Mouse (Mus musculus) CH12.LX (cell line): ENCODE data around the gene St5. TPM values are rescaled to one million over a fixed set of nuclear protein-coding genes. Genes with fewer than 3 reads are reported as not detected.

Experiments
- DNase-seq: peaks from one replicate; pipeline ENCODE4 v3.0.0-alpha.2; 2013; ENCODE audit errors: extremely low read depth
- H3K27ac ChIP-seq: 2 replicates; pipeline ENCODE4 v1.5.1; 2012; ENCODE audit warnings: low read depth, mild to moderate bottlenecking, control low read depth, moderate library complexity; ENCODE audit not compliant: insufficient read depth
- H3K27me3 ChIP-seq: replicated peaks from 2 replicates; pipeline ENCODE3; 2012; ENCODE audit warnings: inconsistent platforms
- H3K36me3 ChIP-seq, 2 experiments: replicated peaks in 1 of 2; 2 replicates each; pipeline versions ENCODE3 to v1.6.1; 2012; ENCODE audit warnings: inconsistent platforms in 1 of 2, low read length in 1 of 2, mild to moderate bottlenecking in 1 of 2, mixed read lengths in 1 of 2, moderate library complexity in 1 of 2; ENCODE audit not compliant: control insufficient read depth in 1 of 2, insufficient read depth in 1 of 2
- H3K4me1 ChIP-seq, 2 experiments: 2 replicates each; pipeline ENCODE4 v1.6.1; 2012; ENCODE audit warnings: inconsistent platforms in 1 of 2, moderate library complexity in 1 of 2; ENCODE audit not compliant: insufficient read depth in 2 of 2, control insufficient read depth in 1 of 2
- H3K4me2 ChIP-seq: 2 replicates; pipeline ENCODE4 v1.6.1; 2012; ENCODE audit warnings: low read depth, mild to moderate bottlenecking, control low read depth; ENCODE audit not compliant: poor library complexity, insufficient read depth, severe bottlenecking
- H3K4me3 ChIP-seq, 3 experiments: fragments of 150-350 bp in 1 of 3; sonication (generic) in 1 of 3; replicated peaks in 1 of 3; 2 replicates each; pipeline versions ENCODE3 to v1.5.1; 2011 to 2012; ENCODE audit warnings: low read depth in 2 of 3, low read length in 2 of 3, mild to moderate bottlenecking in 2 of 3, moderate library complexity in 2 of 3, control low read depth in 1 of 3, improper control_type of control experiment in 1 of 3, inconsistent platforms in 1 of 3, mixed read lengths in 1 of 3; ENCODE audit not compliant: poor library complexity in 1 of 3
- H3K79me2 ChIP-seq: replicated peaks from 2 replicates; pipeline ENCODE4 v1.6.1; 2012; ENCODE audit warnings: mild to moderate bottlenecking, moderate library complexity; ENCODE audit not compliant: control insufficient read depth, poor library complexity, insufficient read depth, severe bottlenecking; ENCODE audit errors: extremely low read depth
- H3K9ac ChIP-seq: 2 replicates; pipeline ENCODE4 v1.6.1; 2012; ENCODE audit warnings: low read depth, mild to moderate bottlenecking, control low read depth, moderate library complexity; ENCODE audit not compliant: insufficient read depth
- H3K9me3 ChIP-seq: replicated peaks from 2 replicates; pipeline ENCODE3; 2012; ENCODE audit warnings: low read length, inconsistent platforms, mixed read lengths
- BHLHE40 ChIP-seq: IDR thresholded peaks from 2 replicates; pipeline ENCODE4 v1.6.1; 2011; ENCODE audit warnings: mild to moderate bottlenecking, low read depth, low read length, improper control_type of control experiment
- CHD1 ChIP-seq: IDR thresholded peaks from 2 replicates; pipeline ENCODE4 v1.6.1; 2012; ENCODE audit warnings: low read depth, low read length, improper control_type of control experiment, inconsistent platforms
- CTCF ChIP-seq, 2 experiments: IDR thresholded peaks in 1 of 2; conservative IDR thresholded peaks in 1 of 2; 2 replicates each; pipeline ENCODE4 v1.5.1; 2011 to 2012; ENCODE audit warnings: low read depth in 2 of 2, low read length in 2 of 2, improper control_type of control experiment in 1 of 2, inconsistent platforms in 1 of 2, mild to moderate bottlenecking in 1 of 2, moderate library complexity in 1 of 2
- E2F4 ChIP-seq: IDR thresholded peaks from 2 replicates; pipeline ENCODE4 v1.6.1; 2011; ENCODE audit warnings: low read depth, low read length, improper control_type of control experiment; ENCODE audit not compliant: insufficient replicate concordance
- ELF1 ChIP-seq: IDR thresholded peaks from 2 replicates; pipeline ENCODE4 v1.6.1; 2014; ENCODE audit warnings: low read depth, mild to moderate bottlenecking, inconsistent platforms, low read length, improper control_type of control experiment
- EP300 ChIP-seq: IDR thresholded peaks from 2 replicates; pipeline ENCODE4 v1.6.1; 2011; ENCODE audit warnings: low read length, improper control_type of control experiment
- ETS1 ChIP-seq: conservative IDR thresholded peaks from 2 replicates; pipeline ENCODE4 v1.6.1; 2012; ENCODE audit warnings: low read depth, mild to moderate bottlenecking, inconsistent platforms, low read length, improper control_type of control experiment, moderate library complexity
- GABPA ChIP-seq: IDR thresholded peaks from 2 replicates; pipeline ENCODE4 v1.6.1; 2012; ENCODE audit warnings: low read depth, low read length, improper control_type of control experiment, inconsistent platforms; ENCODE audit not compliant: insufficient replicate concordance
- IRF4 ChIP-seq: IDR thresholded peaks from 2 replicates; pipeline ENCODE4 v1.6.1; 2014; ENCODE audit warnings: low read depth, mild to moderate bottlenecking, inconsistent platforms, low read length, improper control_type of control experiment
- JUN ChIP-seq: IDR thresholded peaks from 2 replicates; pipeline ENCODE4 v1.6.1; 2011; ENCODE audit warnings: low read depth, mild to moderate bottlenecking, low read length, improper control_type of control experiment, moderate library complexity; ENCODE audit not compliant: insufficient read depth
- MAFK ChIP-seq: IDR thresholded peaks from 2 replicates; pipeline ENCODE4 v1.6.1; 2011; ENCODE audit warnings: low read length, improper control_type of control experiment; ENCODE audit not compliant: insufficient replicate concordance
- MAZ ChIP-seq: IDR thresholded peaks from 2 replicates; pipeline ENCODE4 v1.6.1; 2012; ENCODE audit warnings: low read depth, mild to moderate bottlenecking, inconsistent platforms, low read length, improper control_type of control experiment, moderate library complexity
- MXI1 ChIP-seq: IDR thresholded peaks from 2 replicates; pipeline ENCODE4 v1.6.1; 2011; ENCODE audit warnings: mild to moderate bottlenecking, low read depth, low read length, improper control_type of control experiment
- NELFE ChIP-seq: IDR thresholded peaks from 2 replicates; pipeline ENCODE4 v1.6.1; 2011; ENCODE audit warnings: low read depth, low read length, improper control_type of control experiment
- NRF1 ChIP-seq: IDR thresholded peaks from 2 replicates; pipeline ENCODE4 v1.6.1; 2014; ENCODE audit warnings: low read depth, mild to moderate bottlenecking, inconsistent platforms, low read length, improper control_type of control experiment, moderate library complexity
- PAX5 ChIP-seq: IDR thresholded peaks from 2 replicates; pipeline ENCODE4 v1.6.1; 2012; ENCODE audit warnings: low read length, inconsistent platforms, mixed read lengths
- POLR2AphosphoS2 ChIP-seq: IDR thresholded peaks from 2 replicates; pipeline ENCODE4 v1.6.1; 2011; ENCODE audit warnings: low read depth, low read length, improper control_type of control experiment
- RAD21 ChIP-seq: IDR thresholded peaks from 2 replicates; pipeline ENCODE4 v1.6.1; 2011; ENCODE audit warnings: low read depth, mild to moderate bottlenecking, low read length, improper control_type of control experiment, moderate library complexity
- SIN3A ChIP-seq: IDR thresholded peaks from 2 replicates; pipeline ENCODE4 v1.6.1; 2012; ENCODE audit warnings: low read length, improper control_type of control experiment, inconsistent platforms
- TBP ChIP-seq: conservative IDR thresholded peaks from 2 replicates; pipeline ENCODE4 v1.6.1; 2011; ENCODE audit warnings: low read depth, low read length, improper control_type of control experiment
- TCF12 ChIP-seq: IDR thresholded peaks from 2 replicates; pipeline ENCODE4 v1.6.1; 2014; ENCODE audit warnings: low read depth, mild to moderate bottlenecking, inconsistent platforms, low read length, improper control_type of control experiment
- USF1 ChIP-seq: IDR thresholded peaks from 2 replicates; pipeline ENCODE4 v1.6.1; 2014; ENCODE audit warnings: low read depth, mild to moderate bottlenecking, inconsistent platforms, low read length, improper control_type of control experiment
- USF2 ChIP-seq: conservative IDR thresholded peaks from 2 replicates; pipeline ENCODE4 v1.6.1; 2011; ENCODE audit warnings: low read depth, low read length, improper control_type of control experiment
- ZC3H11A ChIP-seq: IDR thresholded peaks from 2 replicates; pipeline ENCODE4 v1.6.1; 2012; ENCODE audit warnings: low read depth, mild to moderate bottlenecking, inconsistent platforms, low read length, improper control_type of control experiment
- ZKSCAN1 ChIP-seq: IDR thresholded peaks from 2 replicates; pipeline ENCODE4 v1.6.1; 2012; ENCODE audit warnings: low read depth, inconsistent platforms, low read length, improper control_type of control experiment, borderline replicate concordance
- ZMIZ1 ChIP-seq: IDR thresholded peaks from 2 replicates; pipeline ENCODE4 v1.6.1; 2012; ENCODE audit warnings: low read depth, mild to moderate bottlenecking, inconsistent platforms, low read length, improper control_type of control experiment
- dilution Hi-C: fragments of 300-500 bp; cut with MboI; formaldehyde crosslinking; loops from 2 replicates; pipeline ENCODE4 v1.14.3; 2020; ENCODE audit warnings: low sequenced_read_pairs; ENCODE audit not compliant: extremely low pct_unique_long_range_greater_than_20kb, extremely low pct_ligation_motif_present
- in situ Hi-C: fragments of 300-500 bp; cut with MboI; formaldehyde crosslinking; loops from 3 replicates; pipeline ENCODE4 v1.14.3; 2019; ENCODE audit warnings: low sequenced_read_pairs, low pct_ligation_motif_present, low pct_unique_long_range_greater_than_20kb, mixed read lengths
- polyA plus RNA-seq: library from polyadenylated mRNA; unstranded; fragments of >175 nt; gene quantifications from 2 replicates; pipeline ENCODE4 v1.2.1, GENCODE M21; 2012; ENCODE audit warnings: low read depth; ENCODE audit not compliant: insufficient read length
- total RNA-seq, 2 experiments: library from RNA; depleted of rRNA; stranded (reverse); fragments of 300-350 nt in 1 of 2; fragments of >200 nt in 1 of 2; gene quantifications; 2 replicates each; pipeline ENCODE4 v1.2.3; 2012 to 2014

St5 gene
- total and polyA plus RNA-seq, 3 experiments: 1.3 to 3.4 (median 1.6) TPM

DNA sequence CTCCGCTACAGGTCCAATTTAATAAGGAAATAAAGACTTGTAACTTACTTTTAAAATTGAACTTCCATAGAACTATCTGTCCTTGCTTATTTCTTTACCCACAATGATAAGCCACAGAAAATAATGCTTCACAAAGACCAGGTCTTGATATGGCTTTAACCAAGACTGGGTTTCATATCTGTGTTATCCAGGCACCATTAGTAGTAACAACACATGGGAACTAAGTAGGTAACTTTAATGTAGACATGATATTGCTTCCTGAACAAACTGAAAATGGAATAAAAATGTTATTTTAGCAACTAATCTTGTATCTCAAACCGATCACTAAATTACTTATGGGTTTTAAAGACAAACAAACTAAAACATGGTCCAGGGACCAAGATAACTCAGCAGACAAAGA is 44.1 kb downstream of the St5 start:
- no peak overlapping the region for H3K9ac ChIP-seq
- H3K9me3 ChIP-seq: no peaks in the 10 kb centered on the region
- no peak overlapping the region for H3K4me2 ChIP-seq
- TF ChIP-seq NELFE: no peak
- TF ChIP-seq CHD1: no peak
- TF ChIP-seq JUN: no peak
- no peak for TF ChIP-seq USF2
- TF ChIP-seq TCF12: no peak
- no peak for TF ChIP-seq E2F4
- no peak for TF ChIP-seq BHLHE40
- no peak for TF ChIP-seq TBP
- no peak for TF ChIP-seq GABPA
- TF ChIP-seq NRF1: no peak
- no peak for TF ChIP-seq ZC3H11A
- TF ChIP-seq SIN3A: no peak
- TF ChIP-seq ELF1: no peak
- no peak for TF ChIP-seq USF1
- no peak for TF ChIP-seq IRF4
- no peak for TF ChIP-seq EP300
- TF ChIP-seq ZMIZ1: no peak
- TF ChIP-seq PAX5: no peak
- TF ChIP-seq, all 38 proteins: peak for 0
- Histone ChIP-seq H3K27ac (no peak overlapping the region), H3K36me3 (no peaks in the 10 kb centered on the region), H3K4me3 (no peak overlapping the region), H3K79me2 (no peaks in the 10 kb centered on the region), H3K27me3 (no peaks in the 10 kb centered on the region), H3K4me1 (0 out of 4 replicates have a peak, but pooled peaks cover 2 to 3% of the 10 kb centered on the region in 2 experiments)
- in situ Hi-C loops (no loop called here), dilution Hi-C loops (no loop called here)
- DNase-seq: no peak

DNA sequence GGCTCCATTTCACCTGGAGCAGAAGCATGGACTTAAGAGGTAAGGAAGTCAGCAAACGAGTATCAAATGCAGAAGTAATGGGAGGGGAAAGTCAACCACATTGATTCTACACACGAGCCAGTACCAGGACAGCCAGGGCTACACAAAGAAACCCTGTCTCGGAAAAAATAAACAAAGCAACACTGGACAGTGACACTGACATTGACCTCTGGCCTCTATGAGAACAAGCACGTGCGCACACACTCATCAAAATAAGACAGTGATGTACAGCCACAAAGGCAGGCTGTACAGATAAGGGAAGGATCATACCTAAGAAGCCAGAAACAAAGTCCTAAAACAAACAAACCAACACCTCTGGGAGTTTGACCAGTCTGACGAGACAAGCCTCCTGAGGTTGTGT is 45.5 kb downstream of the St5 start:
- Histone ChIP-seq H3K27me3 (no peaks in the 10 kb centered on the region), H3K9me3 (no peaks in the 10 kb centered on the region), H3K27ac (no peak overlapping the region), H3K36me3 (no peaks in the 10 kb centered on the region), H3K4me1 (0 out of 4 replicates have a peak, but pooled peaks cover 2 to 3% of the 10 kb centered on the region in 2 experiments), H3K4me3 (no peak overlapping the region), H3K4me2 (no peak overlapping the region)
- dilution Hi-C loops: no loop called here
- DNase-seq: no peak
- in situ Hi-C loops: no loop called here
- no peak for TF ChIP-seq ETS1
- no peak for TF ChIP-seq CTCF (conservative IDR thresholded peaks at IDR 0.05 in 1 of 2, IDR thresholded peaks at IDR 0.05 in 1 of 2; ENCODE audit: low read depth in 2 of 2, low read length in 2 of 2)
- no peak for TF ChIP-seq RAD21
- TF ChIP-seq E2F4: no peak
- no peak for TF ChIP-seq POLR2AphosphoS2
- no peak for TF ChIP-seq ZMIZ1
- no peak for TF ChIP-seq TCF12
- TF ChIP-seq GABPA: no peak
- TF ChIP-seq SIN3A: no peak
- no peak for TF ChIP-seq MXI1
- TF ChIP-seq ZKSCAN1: no peak
- TF ChIP-seq ELF1: no peak
- no peak for TF ChIP-seq JUN
- TF ChIP-seq MAFK: no peak
- no peak for TF ChIP-seq USF2
- TF ChIP-seq MAZ: no peak
- TF ChIP-seq, all 38 proteins: peak for 0
- Histone ChIP-seq H3K9ac (no peak overlapping the region), H3K79me2 (no peaks in the 10 kb centered on the region)
